Comparison of ENCODE assay signal across 9 mouse cellular contexts in genomic region chr4:82065641-82066358, GRCm38 (mm10).
DNase-seq lines count a peak whose midpoint lies in the region; ATAC-seq lines count a peak whose summit lies in the region.
"Had no signal": no experiment of that assay in that cellular context is flagged by ENCODE, and none has a peak within 500 bp of the region (broad histone marks: within the 10 kb centered on the region; RNA-seq: fewer than 3 reads in every experiment).

No protein-coding gene starts in this region.

- DNase-seq in gastrocnemius, adult 18-20 months (ENCODE audit: low spot score), result peak; percentile 66
- DNase-seq in gastrocnemius, postnatal 4 days (ENCODE audit: low spot score in 2 of 2), result no peak
- DNase-seq in gastrocnemius, postnatal 14 days, result peak; percentile 9
- DNase-seq in kidney, adult 8-10 months, result peak; percentile 14 to 61
- peak; percentile 9 for DNase-seq in mesoderm, embryonic 11.5 days (ENCODE audit: low read depth, low spot score)
- no peak for DNase-seq in left cerebral cortex, postnatal 4 days
- no peak for DNase-seq in yolk sac, embryonic 10.5 days (ENCODE audit: low spot score)

- intact Hi-C loops in gastrocnemius, postnatal 14 days (cut with DNase I; ENCODE audit: low total_unique reads), result no loop called here
- intact Hi-C loops in left cerebral cortex, postnatal 4 days (cut with DNase I), result no loop called here

- no peak for ATAC-seq in erythroid progenitor cell, adult 5-6 weeks (replicated peaks; ENCODE audit: low FRiP score, poor library complexity, severe bottlenecking)
- ATAC-seq: activated CD4-positive, CD25-positive, alpha-beta regulatory T cell, adult 4 months had no signal

Comparison
In these comparisons a context has a peak if more than half of its experiments do, and no peak if none do; other contexts are left out.
1. DNase-seq: peak in gastrocnemius, adult 18-20 months (single experiment), gastrocnemius, postnatal 14 days (single experiment), kidney, adult 8-10 months (2 of 2) and mesoderm, embryonic 11.5 days (single experiment); none in gastrocnemius, postnatal 4 days (0 of 2), left cerebral cortex, postnatal 4 days (single experiment) and yolk sac, embryonic 10.5 days (single experiment).